Comparison of ENCODE assay signal across 9 mouse cellular contexts in the genomic region with DNA sequence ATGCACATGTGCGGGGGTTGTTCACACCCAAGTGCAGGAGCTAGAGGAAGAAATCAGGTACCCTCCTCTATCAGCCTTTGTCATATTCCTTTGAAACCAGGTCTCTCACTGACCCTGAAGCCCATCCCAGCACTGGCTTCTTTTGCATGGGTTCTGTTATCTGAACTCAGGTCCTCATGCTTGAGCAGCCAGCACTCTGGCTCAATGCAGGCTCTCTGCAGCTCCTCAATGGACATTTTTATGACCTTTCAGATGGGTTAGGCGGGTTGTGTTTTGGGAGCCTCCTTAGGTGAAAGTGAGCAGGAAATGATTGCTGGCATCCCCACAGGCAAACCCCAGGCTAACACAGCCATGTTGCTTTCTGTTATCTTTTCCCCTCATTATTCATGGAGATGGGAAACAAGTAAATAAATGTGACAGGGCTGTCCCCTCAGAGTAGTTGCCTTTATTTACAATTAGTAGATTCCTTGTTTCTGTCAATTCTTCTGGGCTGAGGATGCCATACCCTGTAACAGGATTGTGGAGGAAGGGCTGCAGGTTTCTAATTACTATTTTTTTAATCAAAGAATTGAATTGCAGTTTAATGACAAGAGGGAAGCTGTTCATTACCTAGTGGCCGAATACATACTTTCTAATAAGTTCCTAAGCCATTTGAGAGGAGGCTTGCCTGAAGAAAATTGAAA.
DNase-seq lines count a peak whose midpoint lies in the region; ATAC-seq and TF ChIP-seq lines count a peak whose summit lies in the region.
"Had no signal": no experiment of that assay in that cellular context is flagged by ENCODE, and none has a peak within 500 bp of the region (broad histone marks: within the 10 kb centered on the region; RNA-seq: fewer than 3 reads in every experiment).

No protein-coding gene starts in this region.

- TF ChIP-seq RAD21 in CH12.LX (IDR thresholded peaks at IDR 0.05; ENCODE audit: low read depth, low read length) = no peak

- no peaks in the 10 kb centered on the region for H3K79me2 ChIP-seq in CH12.LX (replicated peaks; ENCODE audit: control insufficient read depth, extremely low read depth, insufficient read depth, poor library complexity, severe bottlenecking)

- 41% methylated on average over 3 of the region's 3 CpGs for WGBS in kidney, embryonic 14.5 days
- 31% methylated on average over 3 of the region's 3 CpGs for WGBS in forebrain, embryonic 15.5 days
- 52% methylated on average over 3 of the region's 3 CpGs for WGBS in midbrain, embryonic 12.5 days
- 46% methylated on average over 3 of the region's 3 CpGs for WGBS in lung, postnatal 0 days

- no peak for TF ChIP-seq CTCF in CH12.LX (conservative IDR thresholded peaks at IDR 0.05 in 1 of 2, IDR thresholded peaks at IDR 0.05 in 1 of 2; ENCODE audit: low read depth in 2 of 2, low read length in 2 of 2)
- no peak for TF ChIP-seq CTCF in lung, postnatal 0 days (IDR thresholded peaks at IDR 0.05)

- intact Hi-C loops in heart, postnatal 25 days (cut with DNase I) = no loop called here

- no peak for TF ChIP-seq EP300 in CH12.LX (IDR thresholded peaks at IDR 0.05; ENCODE audit: low read length)
- TF ChIP-seq EP300 in lung, postnatal 0 days (IDR thresholded peaks at IDR 0.05) = no peak

- H3K27ac ChIP-seq in kidney, embryonic 14.5 days (ENCODE audit: low read depth, low read length) = no peak overlapping the region
- H3K27ac ChIP-seq in CH12.LX (ENCODE audit: insufficient read depth, low read depth) = no peak overlapping the region; the same call in 1 of the 2 replicates
- H3K27ac ChIP-seq in forebrain, embryonic 15.5 days (replicated peaks) = peak overlapping the region; percentile 92
- H3K27ac ChIP-seq in midbrain, embryonic 12.5 days (replicated peaks) = peak overlapping the region; percentile 88
- H3K27ac ChIP-seq in lung, postnatal 0 days (ENCODE audit: low read length) = no peak overlapping the region
- H3K27ac ChIP-seq: heart, embryonic 15.5 days had no signal

- no peak overlapping the region for H3K4me3 ChIP-seq in kidney, embryonic 14.5 days (ENCODE audit: low read length)
- no peak overlapping the region for H3K4me3 ChIP-seq in CH12.LX (replicated peaks in 1 of 3; ENCODE audit: low read depth in 2 of 3, low read length in 2 of 3, poor library complexity in 1 of 3)
- no peak overlapping the region for H3K4me3 ChIP-seq in forebrain, embryonic 15.5 days
- H3K4me3 ChIP-seq in midbrain, embryonic 12.5 days = no peak overlapping the region
- H3K4me3 ChIP-seq in lung, postnatal 0 days (ENCODE audit: low read depth, low read length) = no peak overlapping the region
- H3K4me3 ChIP-seq: heart, embryonic 15.5 days had no signal

- in situ Hi-C loops in CH12.LX (cut with MboI; ENCODE audit: low pct_ligation_motif_present, low pct_unique_long_range_greater_than_20kb, low sequenced_read_pairs) = no loop called here

- ATAC-seq in kidney, embryonic 14.5 days (ENCODE audit: low FRiP score, low TSS enrichment) = peak; percentile 76
- ATAC-seq in forebrain, embryonic 15.5 days (replicated peaks) = peak; percentile 26
- ATAC-seq in midbrain, embryonic 12.5 days (ENCODE audit: low FRiP score, low read depth) = peak; percentile 4; the same call in 1 of the 2 replicates
- no peak for ATAC-seq in lung, postnatal 0 days

- no peaks in the 10 kb centered on the region for H3K36me3 ChIP-seq in kidney, embryonic 14.5 days (ENCODE audit: control insufficient read depth, insufficient read depth, low read length)
- no peaks in the 10 kb centered on the region for H3K36me3 ChIP-seq in CH12.LX (replicated peaks in 1 of 2; ENCODE audit: control insufficient read depth in 1 of 2, insufficient read depth in 1 of 2, low read length in 1 of 2)
- H3K36me3 ChIP-seq in forebrain, embryonic 15.5 days = no peaks in the 10 kb centered on the region
- no peaks in the 10 kb centered on the region for H3K36me3 ChIP-seq in midbrain, embryonic 12.5 days
- H3K36me3 ChIP-seq in lung, postnatal 0 days (ENCODE audit: insufficient read depth, low read length) = no peaks in the 10 kb centered on the region
- H3K36me3 ChIP-seq: heart, embryonic 15.5 days had no signal

- no peak for TF ChIP-seq POLR2A in CH12.LX (IDR thresholded peaks at IDR 0.05; ENCODE audit: low read depth, low read length)

- H3K4me1 ChIP-seq in kidney, embryonic 14.5 days (ENCODE audit: control insufficient read depth, insufficient read depth, low read length) = 0 out of 2 replicates have a peak, but pooled peaks cover 3% of the 10 kb centered on the region
- H3K4me1 ChIP-seq in CH12.LX (ENCODE audit: control insufficient read depth in 1 of 2, insufficient read depth in 2 of 2) = peaks cover 9 to 16% of the 10 kb centered on the region in 2 experiments
- H3K4me1 ChIP-seq in forebrain, embryonic 15.5 days = peaks cover 29% of the 10 kb centered on the region
- H3K4me1 ChIP-seq in midbrain, embryonic 12.5 days = peaks cover 8% of the 10 kb centered on the region; the same call in 1 of the 2 replicates
- H3K4me1 ChIP-seq in lung, postnatal 0 days (ENCODE audit: insufficient read depth, low read depth, low read length) = no peaks in the 10 kb centered on the region

- H3K9ac ChIP-seq in kidney, embryonic 14.5 days (ENCODE audit: low read depth, low read length) = no peak overlapping the region
- H3K9ac ChIP-seq in CH12.LX (ENCODE audit: insufficient read depth, low read depth) = peak overlapping the region; percentile 13; the same call in 1 of the 2 replicates
- no peak overlapping the region for H3K9ac ChIP-seq in forebrain, embryonic 15.5 days (replicated peaks)
- no peak overlapping the region for H3K9ac ChIP-seq in midbrain, embryonic 12.5 days (replicated peaks)
- no peak overlapping the region for H3K9ac ChIP-seq in lung, postnatal 0 days (replicated peaks; ENCODE audit: low read depth)
- H3K9ac ChIP-seq: heart, embryonic 15.5 days had no signal

- H3K4me2 ChIP-seq in kidney, embryonic 14.5 days (replicated peaks; ENCODE audit: low read depth, low read length) = no peak overlapping the region
- peak overlapping the region; percentile 22; the same call in 1 of the 2 replicates for H3K4me2 ChIP-seq in CH12.LX (ENCODE audit: insufficient read depth, low read depth, poor library complexity, severe bottlenecking)
- no peak overlapping the region; the same call in 1 of the 2 replicates for H3K4me2 ChIP-seq in forebrain, embryonic 15.5 days (replicated peaks)
- H3K4me2 ChIP-seq in midbrain, embryonic 12.5 days (replicated peaks) = peak overlapping the region; percentile 15; the same call in 1 of the 2 replicates
- H3K4me2 ChIP-seq in lung, postnatal 0 days (replicated peaks; ENCODE audit: low read depth, low read length) = no peak overlapping the region

- dilution Hi-C loops in CH12.LX (cut with MboI; ENCODE audit: extremely low pct_ligation_motif_present, extremely low pct_unique_long_range_greater_than_20kb, low sequenced_read_pairs) = no loop called here

- no peak for DNase-seq in kidney, adult 18-20 months
- no peak for DNase-seq in CH12.LX (ENCODE audit: extremely low read depth)
- DNase-seq in heart, postnatal 25 days (ENCODE audit: low spot score) = no peak
- DNase-seq in lung, postnatal 0 days (ENCODE audit: low spot score) = no peak
- DNase-seq in thymus, adult 18-20 months = no peak

- no peaks in the 10 kb centered on the region for H3K9me3 ChIP-seq in kidney, embryonic 14.5 days (ENCODE audit: control insufficient read depth, low read length)
- H3K9me3 ChIP-seq in CH12.LX (replicated peaks; ENCODE audit: low read length) = no peaks in the 10 kb centered on the region
- H3K9me3 ChIP-seq in forebrain, embryonic 15.5 days = no peaks in the 10 kb centered on the region
- no peaks in the 10 kb centered on the region for H3K9me3 ChIP-seq in midbrain, embryonic 12.5 days
- H3K9me3 ChIP-seq in lung, postnatal 0 days (ENCODE audit: low read length) = no peaks in the 10 kb centered on the region
- H3K9me3 ChIP-seq: heart, embryonic 15.5 days had no signal

- no peaks in the 10 kb centered on the region; the same call in 1 of the 2 replicates for H3K27me3 ChIP-seq in kidney, embryonic 14.5 days (ENCODE audit: control insufficient read depth, insufficient read depth, low read length)
- H3K27me3 ChIP-seq in CH12.LX (replicated peaks) = no peaks in the 10 kb centered on the region
- no peaks in the 10 kb centered on the region for H3K27me3 ChIP-seq in forebrain, embryonic 15.5 days
- H3K27me3 ChIP-seq in midbrain, embryonic 12.5 days = peaks cover 20% of the 10 kb centered on the region; the same call in 1 of the 2 replicates
- no peaks in the 10 kb centered on the region for H3K27me3 ChIP-seq in lung, postnatal 0 days (replicated peaks; ENCODE audit: insufficient read depth, low read length)
- H3K27me3 ChIP-seq: heart, embryonic 15.5 days had no signal

TF ChIP-seq in CH12.LX, 34 proteins besides CTCF, POLR2A, EP300 and RAD21:
- TF ChIP-seq RCOR1 (conservative IDR thresholded peaks at IDR 0.05; ENCODE audit: low read depth, low read length) (no peak), MAFK (IDR thresholded peaks at IDR 0.05; ENCODE audit: insufficient replicate concordance, low read length) (no peak), UBTF (IDR thresholded peaks at IDR 0.05; ENCODE audit: low read depth, low read length) (no peak), ZC3H11A (IDR thresholded peaks at IDR 0.05; ENCODE audit: low read depth, low read length) (no peak), USF1 (IDR thresholded peaks at IDR 0.05; ENCODE audit: low read depth, low read length) (no peak)

Comparison
In these comparisons a context has a peak if more than half of its experiments do, and no peak if none do; other contexts are left out.
1. H3K27ac ChIP-seq: peak in forebrain, embryonic 15.5 days (single experiment) and midbrain, embryonic 12.5 days (single experiment); none in kidney, embryonic 14.5 days (single experiment), CH12.LX (single experiment) and lung, postnatal 0 days (single experiment).
2. H3K4me2 ChIP-seq: peak in CH12.LX (single experiment) and midbrain, embryonic 12.5 days (single experiment); none in kidney, embryonic 14.5 days (single experiment), forebrain, embryonic 15.5 days (single experiment) and lung, postnatal 0 days (single experiment).